Mouse (Mus musculus) left cerebral cortex, adult 11 months (tissue): ENCODE measurements around the gene Limch1.
A peak's percentile ranks its signal among the peaks of the same experiment; 100 is the strongest.

Experiments used
- DNase-seq: peaks from one replicate; pipeline ENCODE4 v3.0.0; 2022; ENCODE audit warnings: low spot score

Limch1 gene

DNA sequence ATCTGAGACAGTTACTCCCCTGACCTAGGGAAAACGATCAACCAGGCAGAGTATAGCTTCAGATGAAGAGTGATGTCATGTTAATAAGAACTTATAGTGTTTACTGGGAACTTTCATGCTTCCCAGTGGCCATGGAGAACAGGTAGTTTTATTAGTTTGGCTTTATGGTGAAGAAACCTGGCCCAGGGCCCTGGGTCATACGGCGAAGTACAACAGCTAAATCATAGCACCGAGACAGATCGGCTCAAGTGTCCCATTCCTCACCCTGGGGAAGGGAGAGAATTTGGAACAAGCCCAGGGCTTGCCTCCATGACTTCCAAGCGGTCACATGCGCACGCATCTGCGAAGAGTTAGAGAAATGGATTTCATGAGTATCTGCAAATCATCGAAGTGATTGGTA lies 84.6 kb downstream of the Limch1 start:
- no peak for DNase-seq

DNA sequence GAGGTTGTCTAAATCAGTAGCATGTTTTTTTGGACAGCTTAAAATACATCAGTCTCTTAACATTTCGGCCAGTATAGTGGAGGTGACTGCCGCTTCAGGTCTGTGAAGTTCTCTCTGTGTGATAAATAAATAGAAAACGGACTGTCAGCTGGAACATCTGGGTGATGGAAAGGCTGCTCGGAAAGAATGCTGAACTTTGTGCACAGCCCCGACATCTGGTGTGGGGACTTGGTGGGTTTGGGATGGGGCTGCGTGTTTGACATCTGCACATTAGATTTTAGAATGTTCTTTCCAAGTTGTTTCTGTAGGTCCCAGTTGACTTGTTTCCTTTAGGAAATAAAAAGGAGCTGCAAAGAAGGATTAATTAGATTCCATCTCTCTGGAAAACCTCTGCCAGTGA lies 89.1 kb downstream of the Limch1 start:
- no peak for DNase-seq

DNA sequence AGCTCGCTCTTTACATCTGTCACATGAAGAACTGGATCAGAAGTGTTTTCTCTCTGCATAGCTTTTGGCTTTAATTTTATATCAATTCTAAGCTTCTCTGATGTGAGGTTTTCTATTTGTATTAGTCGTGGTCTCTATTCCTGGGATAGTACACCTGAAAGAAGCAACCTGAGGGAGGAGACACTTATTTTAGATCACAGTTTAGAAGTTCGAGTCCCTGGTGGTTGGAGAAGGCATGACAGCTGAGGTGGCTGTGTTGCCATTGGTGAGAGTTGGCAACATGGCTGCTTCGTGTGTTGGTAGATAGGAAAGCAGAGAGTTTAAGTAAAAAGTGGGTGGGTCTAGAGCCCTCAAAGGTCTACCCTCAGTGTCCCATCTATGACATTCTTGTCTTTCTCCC lies 91.3 kb downstream of the Limch1 start:
- no peak for DNase-seq

DNA sequence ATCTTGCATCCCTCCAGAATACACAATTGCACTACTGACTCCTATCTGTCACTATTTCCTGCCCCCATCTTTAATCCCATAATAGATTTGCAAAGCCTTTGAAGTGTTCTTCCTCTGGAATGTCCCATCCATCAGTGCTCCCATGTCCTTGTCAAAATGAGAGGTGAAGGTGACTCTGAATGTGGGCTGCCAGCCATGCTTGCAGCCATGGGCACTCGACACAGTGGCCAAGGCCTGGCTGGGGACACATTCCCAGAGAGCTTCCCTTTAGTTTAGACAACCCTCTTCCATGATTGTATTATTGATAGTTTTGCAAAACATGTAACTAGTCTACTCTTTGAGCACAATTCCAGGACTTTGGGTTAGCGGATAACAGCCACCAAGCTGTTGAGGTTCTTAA lies 96.3 kb downstream of the Limch1 start:
- DNase-seq: no peak

DNA sequence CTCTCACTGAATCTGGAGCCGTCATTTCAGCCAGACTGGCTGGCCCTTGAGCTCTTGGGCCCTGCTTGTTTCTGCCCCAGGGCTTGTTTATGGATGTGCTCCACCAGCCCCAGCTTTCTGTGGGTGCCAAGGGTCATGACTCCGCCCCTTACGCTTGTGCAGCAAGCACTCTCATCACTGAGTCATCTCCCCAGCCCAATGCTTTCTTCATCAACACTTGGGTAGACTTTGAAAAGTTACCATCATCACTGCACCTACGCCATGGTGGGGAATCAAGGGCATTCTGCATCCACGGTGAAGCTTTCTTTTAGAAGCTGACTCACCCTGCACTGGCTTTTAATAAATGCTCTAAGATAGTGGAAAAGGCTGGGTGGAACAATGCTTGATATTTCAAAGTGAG lies 97.1 kb downstream of the Limch1 start:
- DNase-seq: no peak

DNA sequence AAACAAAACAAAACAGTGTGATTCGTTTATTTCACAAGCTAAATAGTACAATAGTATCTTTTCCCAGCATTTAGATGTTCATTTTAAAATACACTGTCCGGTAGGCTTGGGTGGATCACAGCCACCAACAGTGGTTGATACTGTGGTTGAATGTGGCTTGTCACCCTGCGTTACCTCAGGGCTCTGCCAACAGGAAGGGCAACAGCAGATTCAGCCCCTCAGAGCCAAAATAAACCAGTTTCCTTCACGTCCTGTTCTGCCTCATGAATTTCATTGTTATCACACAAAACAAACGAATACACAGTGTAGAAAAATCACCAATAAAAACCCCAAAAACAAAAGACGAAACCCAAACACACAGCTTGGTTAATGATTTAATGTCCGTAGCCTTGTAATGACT lies 102.5 kb downstream of the Limch1 start:
- no peak for DNase-seq

DNA sequence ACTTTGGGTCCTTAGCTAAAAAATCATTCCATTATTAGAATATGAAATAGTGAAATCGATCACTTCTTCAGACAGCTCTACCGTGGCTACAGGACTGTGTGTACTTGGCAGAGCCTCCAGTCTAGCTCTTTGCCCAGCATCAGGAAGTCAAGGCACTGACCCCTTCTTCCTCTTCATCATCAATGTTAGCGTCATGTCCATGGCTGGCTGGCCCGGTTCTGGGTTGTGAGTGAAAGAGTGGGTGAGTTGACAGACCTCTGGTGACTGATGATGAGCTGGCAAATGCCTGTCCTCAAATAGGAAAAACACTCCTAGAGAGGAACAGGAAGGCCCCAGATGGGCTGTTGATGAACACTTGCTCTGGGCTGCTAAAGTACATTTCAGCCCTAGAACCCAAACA lies 103.5 kb downstream of the Limch1 start:
- no peak for DNase-seq

DNA sequence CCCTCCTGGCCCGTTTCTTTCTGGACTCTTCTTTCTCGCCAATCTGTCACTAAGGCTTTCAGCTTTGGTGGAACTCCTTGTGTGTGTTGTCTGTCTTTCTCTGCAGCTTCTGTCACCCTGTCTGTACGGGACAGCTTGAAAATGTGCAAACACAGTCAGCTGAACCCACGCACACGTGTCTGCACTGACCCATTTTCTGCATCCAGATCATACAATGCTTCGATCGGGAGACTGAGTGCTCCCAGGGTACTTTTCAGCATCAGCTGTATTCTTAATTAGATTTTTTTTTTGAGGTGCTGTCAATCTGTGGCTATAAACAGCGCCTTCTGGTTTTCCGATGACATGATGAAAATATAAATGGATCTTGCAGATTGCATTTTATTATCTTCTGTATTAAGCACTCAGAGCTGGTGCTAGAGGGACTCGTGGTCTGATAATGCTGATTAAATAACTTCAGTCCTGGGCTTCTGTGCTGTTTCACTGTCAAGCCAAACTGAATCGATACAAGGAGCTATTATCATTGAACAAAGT lies 105.2 kb downstream of the Limch1 start:
- no peak for DNase-seq

DNA sequence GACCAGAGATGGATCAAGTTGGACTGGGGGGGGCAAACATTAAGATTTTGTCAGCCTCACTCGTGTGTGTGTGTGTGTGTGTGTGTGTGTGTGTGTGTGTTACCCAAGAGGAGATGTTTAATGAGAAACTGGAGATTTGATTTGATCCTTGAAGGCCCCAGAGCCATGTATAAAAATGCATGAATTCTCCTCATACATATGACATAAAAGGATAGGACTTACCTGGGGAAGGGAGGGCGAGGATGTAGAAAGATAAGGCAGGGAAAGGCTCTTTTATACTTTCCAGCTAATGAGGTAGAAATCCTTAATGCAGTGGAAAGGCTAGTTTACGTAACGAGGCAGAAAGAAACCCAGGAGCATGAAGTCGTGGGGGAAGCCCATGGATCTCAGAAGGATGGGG lies 106.1 kb downstream of the Limch1 start:
- no peak for DNase-seq

DNA sequence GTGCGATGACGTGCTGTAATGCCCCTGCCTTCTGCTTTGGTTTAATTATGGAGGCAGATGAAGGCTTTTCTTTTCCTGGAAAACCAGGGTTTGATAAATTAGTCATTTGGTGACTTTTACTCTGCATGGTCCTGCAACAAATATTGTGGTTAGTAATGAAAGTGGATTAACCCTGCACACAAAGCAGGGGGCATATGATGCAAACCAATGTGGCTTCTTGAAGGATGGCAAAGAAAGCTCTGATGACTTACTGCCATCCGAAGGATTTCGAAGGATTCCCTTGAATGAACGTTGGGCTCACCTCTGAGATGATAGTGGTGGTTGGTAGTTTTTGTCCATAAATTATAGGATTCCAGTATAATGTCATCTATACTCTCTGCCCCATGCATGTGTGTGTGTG lies 108.6 kb downstream of the Limch1 start:
- no peak for DNase-seq

DNA sequence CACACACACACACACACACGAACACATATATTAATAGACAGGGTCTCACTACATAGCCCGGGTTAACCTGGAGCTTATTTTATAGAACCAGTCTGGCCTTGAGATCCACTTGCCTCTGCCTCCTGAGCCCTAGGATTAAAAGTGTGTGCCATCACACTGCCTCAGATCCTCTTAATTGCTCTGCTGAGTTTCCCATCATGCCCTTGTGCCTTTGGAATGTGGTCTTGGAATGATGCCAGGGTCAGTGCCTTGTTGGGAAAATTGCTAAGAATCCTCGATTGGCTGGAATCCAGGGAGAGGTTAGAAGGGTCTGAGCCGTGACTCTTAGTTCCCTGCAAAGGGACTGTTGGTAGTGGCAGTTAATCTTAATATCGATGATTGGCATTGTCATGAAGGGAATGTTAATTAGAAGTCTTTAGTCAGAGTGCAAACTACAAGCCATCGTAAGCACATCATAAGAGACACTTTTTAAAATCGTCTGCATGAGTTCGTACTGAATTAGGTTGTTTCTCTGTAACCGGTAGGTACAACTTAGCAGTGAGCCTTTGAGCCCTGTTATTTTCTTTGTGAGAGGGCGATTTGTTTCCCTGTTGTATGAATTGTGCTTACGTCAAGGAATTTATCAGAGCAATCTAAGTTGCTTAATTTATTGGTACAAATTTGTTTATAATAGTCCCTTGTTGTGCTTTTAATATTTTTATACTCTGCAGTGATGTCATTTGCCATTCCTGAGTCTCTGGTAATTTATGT lies 109.9 kb downstream of the Limch1 start:
- no peak for DNase-seq

DNA sequence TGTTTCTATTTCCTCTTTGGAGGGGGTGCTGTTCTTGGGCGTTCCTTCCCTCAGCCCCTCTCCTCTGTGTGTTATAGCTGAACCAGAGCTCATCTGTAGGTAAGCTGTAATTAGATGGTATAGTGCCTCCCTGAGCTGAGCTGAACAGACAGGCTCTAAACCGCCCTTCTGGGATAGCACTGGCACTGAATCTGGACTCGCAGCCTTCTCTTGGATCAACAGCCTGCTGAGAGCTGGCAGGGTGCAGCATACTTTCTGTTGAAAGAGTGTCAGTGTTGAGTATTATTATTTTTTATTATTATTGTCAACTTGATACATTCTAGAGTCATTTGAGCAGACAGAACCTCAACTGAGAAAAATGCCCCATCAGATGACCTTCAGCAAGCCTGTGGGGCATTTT lies 113.9 kb downstream of the Limch1 start:
- no peak for DNase-seq

DNA sequence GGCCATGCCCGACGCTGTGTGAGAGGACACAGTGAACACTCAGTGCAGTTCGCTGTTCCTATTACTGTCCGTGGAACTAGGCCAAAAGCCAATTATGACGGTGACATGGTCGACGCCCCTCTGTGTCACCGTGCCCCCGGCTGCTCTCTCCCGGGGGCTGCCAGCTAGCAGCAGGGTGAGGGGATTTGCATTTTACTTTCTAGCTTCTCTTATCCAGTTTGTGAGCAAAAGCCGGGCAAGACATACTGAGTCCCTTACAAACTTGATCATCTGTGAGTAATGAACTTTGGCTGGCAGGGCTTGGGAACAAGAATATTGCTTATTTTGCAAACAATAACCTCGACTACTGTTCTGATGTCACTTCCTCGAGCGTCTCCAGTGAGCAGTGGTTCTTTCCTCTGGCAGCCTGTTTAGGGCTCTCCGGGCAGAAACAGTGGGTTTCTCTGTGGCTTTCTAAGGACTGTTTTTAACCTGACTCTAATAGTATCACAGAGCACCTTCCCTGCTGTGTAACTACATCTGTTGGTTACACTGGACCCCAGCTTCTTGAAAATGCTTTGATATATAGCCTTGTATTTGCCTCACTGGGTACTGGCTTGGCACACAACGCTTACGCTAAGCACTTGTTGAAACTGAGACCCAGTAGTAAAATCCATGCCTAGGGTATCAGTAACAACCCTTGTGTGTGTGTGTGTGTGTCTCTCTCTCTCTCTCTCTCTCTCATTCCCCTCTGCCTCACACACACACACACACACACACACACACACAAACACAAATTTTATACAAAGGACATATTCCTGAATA lies 115.8 kb downstream of the Limch1 start:
- DNase-seq: no peak

DNA sequence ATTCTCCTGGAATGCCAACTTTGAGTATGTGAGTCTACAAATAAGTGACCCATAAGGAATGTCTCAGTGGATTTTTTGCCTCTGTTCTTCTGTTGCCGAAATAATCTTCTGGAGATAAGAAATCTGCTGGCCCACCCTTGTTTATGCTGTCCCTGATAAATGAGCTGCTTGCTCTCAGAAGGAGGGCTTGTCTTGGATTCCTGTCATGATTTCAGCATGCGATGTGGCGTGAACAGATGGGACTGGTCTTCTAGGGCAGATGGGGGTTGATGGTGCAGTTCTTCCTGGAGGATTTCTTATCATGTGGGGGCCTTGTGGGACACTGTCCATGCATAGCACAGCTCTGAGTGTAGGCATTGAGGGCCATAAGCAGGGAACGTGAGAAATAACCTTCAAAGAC lies 116.5 kb downstream of the Limch1 start:
- DNase-seq: no peak

DNA sequence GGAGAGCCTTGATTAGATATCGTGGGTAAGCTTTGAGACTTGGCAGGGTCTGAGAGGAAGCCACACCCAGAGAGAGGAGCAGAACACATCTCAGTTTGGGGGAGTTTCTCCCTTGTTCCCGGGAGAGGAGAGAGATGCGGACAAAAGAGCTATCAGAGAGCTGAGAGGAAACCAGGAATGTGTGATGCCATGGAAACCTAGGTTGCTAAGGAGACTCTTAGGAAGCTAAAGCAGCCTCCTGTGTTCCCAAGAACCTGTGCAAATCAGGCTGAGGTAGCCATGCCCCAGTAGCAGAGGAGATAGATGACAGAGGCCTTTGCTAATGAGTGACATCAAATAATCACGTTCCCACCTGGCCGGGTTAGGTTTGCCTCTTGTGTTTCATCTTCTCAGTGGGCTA lies 119.6 kb downstream of the Limch1 start:
- DNase-seq: peak; percentile 51

DNA sequence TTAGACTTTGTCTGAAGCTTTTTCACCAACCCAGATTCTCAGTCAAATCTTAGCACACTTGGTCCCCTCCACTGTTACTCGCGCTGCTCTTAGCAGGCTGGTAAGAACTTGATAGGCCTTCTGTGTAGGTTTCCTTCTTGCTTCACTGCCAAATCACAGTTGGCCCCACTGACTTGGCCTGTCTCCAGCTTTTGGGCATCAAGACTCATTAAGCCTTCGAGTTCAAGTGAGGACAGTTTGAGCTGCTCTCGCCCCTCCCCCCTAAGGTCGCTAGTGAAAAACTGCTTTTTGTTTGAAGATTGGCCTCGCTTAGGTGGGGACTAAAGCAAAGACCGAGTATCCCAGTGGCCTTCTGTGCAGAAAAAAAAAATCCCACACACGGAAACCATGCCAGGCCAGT lies 120.4 kb downstream of the Limch1 start:
- peak; percentile 33 for DNase-seq

DNA sequence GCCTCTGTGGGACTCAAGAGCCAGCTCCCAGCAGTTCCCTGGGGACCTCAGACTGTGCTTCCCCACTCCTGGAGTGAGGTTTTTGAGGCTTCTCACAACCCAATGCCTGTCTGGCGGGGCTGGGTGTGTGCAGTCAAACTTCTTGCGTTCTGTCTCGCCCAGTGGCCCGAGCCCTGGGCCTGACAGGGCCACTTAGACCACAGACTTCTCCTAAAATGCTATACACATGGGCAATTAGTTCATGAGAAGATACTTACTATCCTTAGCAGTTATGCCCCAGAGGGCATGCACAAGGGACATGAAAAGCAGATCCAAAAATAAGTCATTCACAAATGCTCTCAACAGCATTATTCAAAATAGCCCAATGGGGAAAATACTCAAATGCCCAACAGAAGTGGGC lies 123.9 kb downstream of the Limch1 start:
- no peak for DNase-seq

DNA sequence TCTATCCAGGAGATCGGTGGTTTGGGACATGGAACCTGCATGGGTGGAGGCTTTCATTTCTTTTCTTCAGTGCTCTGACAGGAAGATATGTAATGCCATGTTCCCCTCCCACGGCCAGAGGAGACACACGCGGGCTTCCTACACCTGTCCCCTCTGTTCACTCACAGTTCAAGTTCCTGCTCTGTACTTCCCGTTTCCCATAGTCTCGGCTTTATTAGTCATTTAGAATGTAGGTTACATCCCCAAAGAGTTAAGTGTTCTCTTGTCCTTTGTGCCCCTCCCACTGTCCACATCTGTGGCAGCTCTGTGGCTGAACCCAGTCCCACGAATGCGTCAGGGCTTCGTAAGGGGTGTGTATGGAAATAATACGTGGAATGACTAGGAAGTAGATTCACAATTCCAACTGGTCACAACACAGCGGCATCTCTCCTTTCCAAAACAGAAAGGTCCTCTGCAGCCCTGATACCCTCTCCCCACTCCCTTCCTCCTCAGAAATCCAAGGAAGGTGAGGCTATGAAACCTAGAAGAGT lies 126.0 kb downstream of the Limch1 start:
- no peak for DNase-seq

DNA sequence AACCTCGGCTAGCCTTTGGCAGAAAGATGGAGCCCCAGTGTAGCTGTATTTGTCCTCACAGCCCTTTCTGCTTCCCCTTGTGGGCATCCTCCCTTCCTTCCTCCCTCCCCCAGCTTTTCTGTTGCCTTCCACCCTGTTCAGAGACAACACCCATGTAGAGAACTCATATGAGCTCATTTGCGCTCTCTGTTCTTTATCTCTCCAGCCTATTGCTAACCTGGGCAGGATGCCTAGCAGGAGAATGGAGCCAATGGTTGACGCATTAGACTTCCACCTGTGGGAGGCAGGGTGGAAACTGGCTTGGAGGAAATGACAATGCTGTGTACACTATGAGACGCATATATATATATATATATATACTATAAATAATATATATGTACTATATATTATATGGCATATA lies 126.4 kb downstream of the Limch1 start:
- DNase-seq: no peak

DNA sequence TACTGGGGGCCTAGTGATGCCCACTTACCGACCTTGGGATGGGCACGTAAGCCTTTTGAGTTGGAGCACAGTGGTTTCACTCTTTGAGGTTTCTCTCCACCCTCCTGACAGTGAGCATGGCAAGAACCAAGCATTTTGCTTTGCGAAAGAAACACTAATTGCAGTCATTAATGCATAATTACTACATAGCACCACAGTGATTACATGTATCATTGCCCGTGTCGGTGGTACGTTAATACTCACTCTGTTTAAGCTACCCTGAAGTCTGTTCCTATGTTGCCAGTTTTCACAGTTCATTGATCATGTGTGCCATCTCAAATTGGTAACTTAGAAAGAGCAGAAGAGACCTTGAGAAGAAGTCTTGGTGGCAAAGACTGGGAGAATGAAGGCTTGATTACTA lies 127.1 kb downstream of the Limch1 start:
- DNase-seq: no peak

DNA sequence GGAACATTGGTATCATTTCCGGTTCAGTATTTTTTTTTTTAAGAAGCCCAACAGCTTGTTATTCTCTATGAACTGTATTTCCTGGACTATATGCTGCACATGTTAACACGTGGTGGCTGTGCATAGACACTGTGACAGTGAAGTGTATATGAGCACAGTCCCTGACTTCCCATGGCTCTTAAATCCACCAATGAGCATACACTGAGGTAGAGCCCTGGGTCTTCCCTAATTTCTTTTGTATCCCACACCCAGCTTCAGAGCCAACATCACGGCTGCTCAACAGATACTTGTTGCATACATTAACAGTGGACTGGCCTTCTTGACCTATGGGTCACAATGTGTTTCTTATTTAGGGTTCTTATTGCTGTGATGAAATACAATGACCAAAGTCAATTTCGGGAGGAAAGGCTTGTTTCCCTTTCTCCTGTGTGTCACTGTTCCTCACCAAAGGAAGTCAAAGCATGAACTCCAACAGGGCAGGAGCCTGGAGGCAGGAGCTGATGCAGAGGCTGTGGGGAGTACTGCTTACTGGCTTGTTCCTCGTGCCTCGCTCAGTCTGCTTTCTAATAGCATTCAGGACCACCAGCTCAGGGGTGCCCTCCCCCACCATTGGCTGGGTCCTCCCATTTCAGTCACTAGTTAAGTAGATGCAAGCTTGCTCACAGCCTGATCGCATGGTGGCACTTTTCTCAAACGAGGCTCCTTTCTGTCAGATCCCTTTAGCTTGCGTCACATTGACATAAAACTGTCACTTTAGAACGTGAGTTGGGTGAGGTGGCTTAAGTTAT lies 130.6 kb downstream of the Limch1 start:
- DNase-seq: no peak

DNA sequence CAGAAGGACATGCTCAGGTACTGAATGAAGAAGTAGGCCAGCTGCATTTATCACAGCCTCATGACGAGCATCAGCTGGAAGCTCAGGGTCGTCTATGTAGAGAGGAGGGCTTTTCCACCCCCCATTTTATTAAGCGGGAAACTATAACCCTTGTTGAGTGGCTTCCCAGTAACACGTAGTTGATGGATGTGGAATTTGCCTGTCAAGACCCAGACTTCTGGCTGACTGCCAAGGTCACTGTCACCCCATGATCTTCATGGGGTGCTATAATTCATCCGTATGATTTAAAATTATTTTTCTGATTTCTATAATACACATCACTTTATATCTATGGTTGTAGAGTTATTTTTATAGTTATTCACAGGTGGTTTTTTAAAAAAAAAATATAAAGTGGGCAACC lies 131.4 kb downstream of the Limch1 start:
- no peak for DNase-seq
